Mouse (Mus musculus): ENCODE measurements around the gene P2ry14.

Gene P2ry14

GRCm38 (mm10) chr3:59153424-59153823 lies at the start of gene P2ry14:
Gene P2ry14, minus strand, starts transcription at chr3:59153618.
- no peak for DNase-seq (ENCODE audit: low spot score)

- DNase-seq (ENCODE audit: low spot score), result no peak
Observed at GRCm38 (mm10) chr3:59197329-59197948, 44.0 kb upstream of the P2ry14 start.

- DNase-seq (ENCODE audit: low spot score), result no peak
Observed at GRCm38 (mm10) chr3:59194938-59195337, 41.5 kb upstream of the P2ry14 start, which contains the start of gene Gpr87. Gene Gpr87, minus strand, starts transcription at chr3:59195104.

- no peak for DNase-seq (ENCODE audit: low spot score)
Observed at GRCm38 (mm10) chr3:59194099-59194498, 40.7 kb upstream of the P2ry14 start.

GRCm38 (mm10) chr3:59191674-59192073 lies 38.3 kb upstream of the P2ry14 start:
- DNase-seq (ENCODE audit: low spot score), result no peak

GRCm38 (mm10) chr3:59187336-59187735 lies 33.9 kb upstream of the P2ry14 start:
- no peak for DNase-seq (ENCODE audit: low spot score)

GRCm38 (mm10) chr3:59185662-59186061 lies 32.2 kb upstream of the P2ry14 start:
- no peak for DNase-seq (ENCODE audit: low spot score)

- no peak for DNase-seq (ENCODE audit: low spot score)
Observed at GRCm38 (mm10) chr3:59182129-59182528, 28.7 kb upstream of the P2ry14 start.

GRCm38 (mm10) chr3:59181134-59181533 lies 27.7 kb upstream of the P2ry14 start:
- DNase-seq (ENCODE audit: low spot score), result no peak

- DNase-seq (ENCODE audit: low spot score), result no peak
Observed at GRCm38 (mm10) chr3:59176871-59177270, 23.5 kb upstream of the P2ry14 start.

- no peak for DNase-seq (ENCODE audit: low spot score)
Observed at GRCm38 (mm10) chr3:59175234-59175633, 21.8 kb upstream of the P2ry14 start.

GRCm38 (mm10) chr3:59174426-59175154 lies 21.2 kb upstream of the P2ry14 start:
- DNase-seq (ENCODE audit: low spot score), result no peak

- DNase-seq (ENCODE audit: low spot score), result no peak
Observed at GRCm38 (mm10) chr3:59169921-59170627, 16.7 kb upstream of the P2ry14 start.

GRCm38 (mm10) chr3:59169215-59169614 lies 15.8 kb upstream of the P2ry14 start:
- no peak for DNase-seq (ENCODE audit: low spot score)

GRCm38 (mm10) chr3:59168476-59168875 lies 15.1 kb upstream of the P2ry14 start:
- DNase-seq (ENCODE audit: low spot score), result no peak

- no peak for DNase-seq (ENCODE audit: low spot score)
Observed at GRCm38 (mm10) chr3:59167417-59168054, 14.1 kb upstream of the P2ry14 start.

- no peak for DNase-seq (ENCODE audit: low spot score)
Observed at GRCm38 (mm10) chr3:59160465-59160864, 7.0 kb upstream of the P2ry14 start.

GRCm38 (mm10) chr3:59157048-59157447 lies 3.6 kb upstream of the P2ry14 start:
- no peak for DNase-seq (ENCODE audit: low spot score)

- no peak for DNase-seq (ENCODE audit: low spot score)
Observed at GRCm38 (mm10) chr3:59155404-59155803, 2.0 kb upstream of the P2ry14 start.

GRCm38 (mm10) chr3:59154888-59155287 lies 1.5 kb upstream of the P2ry14 start:
- no peak for DNase-seq (ENCODE audit: low spot score)

GRCm38 (mm10) chr3:59150624-59151023 lies 2.8 kb downstream of the P2ry14 start:
- DNase-seq (ENCODE audit: low spot score), result no peak

- no peak for DNase-seq (ENCODE audit: low spot score)
Observed at GRCm38 (mm10) chr3:59149646-59150045, 3.8 kb downstream of the P2ry14 start.

GRCm38 (mm10) chr3:59145194-59145593 lies 8.2 kb downstream of the P2ry14 start:
- DNase-seq (ENCODE audit: low spot score), result no peak
